Mouse (Mus musculus): Measurements from ENCODE around the gene Fam122a. TPM values are rescaled to one million over a fixed set of nuclear protein-coding genes. Genes with fewer than 3 reads are reported as not detected.

Fam122a gene
- polyA plus RNA-seq, 1 experiment from 2014 or later, result 62.7 TPM

DNA sequence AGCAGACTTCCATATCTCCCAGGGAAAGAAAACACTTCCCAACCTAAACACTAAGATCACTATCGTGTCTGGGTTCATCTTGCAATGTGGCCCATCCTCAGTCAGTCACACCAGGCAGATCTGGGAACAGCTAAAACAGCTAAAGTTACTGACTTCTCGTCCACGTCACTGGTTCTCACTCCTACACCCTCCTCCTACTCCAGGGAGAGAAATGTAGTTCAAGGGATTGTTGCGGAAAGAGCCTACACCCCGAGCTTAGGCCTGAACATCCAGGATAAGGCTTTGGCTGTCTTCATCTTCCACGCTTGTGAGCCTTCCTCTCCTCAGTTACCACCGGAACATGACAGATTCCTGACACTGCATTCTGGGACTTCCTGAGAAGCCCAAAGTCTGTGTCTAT, 34.8 kb upstream of the Fam122a start:
- no peak for ATAC-seq (ENCODE audit: low FRiP score, low read depth)
- Histone ChIP-seq H3K4me1 (peaks cover 13% of the 10 kb centered on the region), H3K9ac (replicated peaks) (no peak overlapping the region), H3K4me2 (replicated peaks) (no peak overlapping the region), H3K27me3 (peaks cover 5% of the 10 kb centered on the region; the same call in 1 of the 2 replicates), H3K9me3 (no peaks in the 10 kb centered on the region), H3K4me3 (no peak overlapping the region), H3K36me3 (no peaks in the 10 kb centered on the region), H3K27ac (replicated peaks) (no peak overlapping the region)
- 88% methylated on average over 7 of the region's 7 CpGs for WGBS

DNA sequence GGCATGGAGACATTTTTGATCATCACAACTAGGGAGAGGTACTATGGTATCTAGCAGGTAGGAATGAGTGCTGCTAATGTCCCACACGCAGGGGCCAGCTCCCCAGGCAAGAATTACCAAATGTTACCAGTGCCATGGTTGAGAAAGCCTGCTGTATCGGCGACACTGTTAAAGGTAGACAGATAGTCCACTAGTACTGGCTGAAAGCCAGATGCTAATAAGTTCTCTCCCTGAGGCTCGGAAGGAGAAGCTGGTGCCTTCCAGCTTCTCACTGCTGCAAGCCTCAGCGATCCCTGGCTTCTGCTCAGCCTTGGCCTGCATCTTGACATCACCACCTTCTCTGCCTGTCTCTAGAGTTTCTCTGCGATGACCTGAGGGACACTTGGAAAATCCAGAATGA, 32.2 kb upstream of the Fam122a start:
- Histone ChIP-seq H3K27me3 (peaks cover 5% of the 10 kb centered on the region; the same call in 1 of the 2 replicates), H3K4me1 (peaks cover 13% of the 10 kb centered on the region), H3K4me3 (no peak overlapping the region), H3K27ac (replicated peaks) (no peak overlapping the region), H3K9ac (replicated peaks) (no peak overlapping the region), H3K36me3 (no peaks in the 10 kb centered on the region), H3K4me2 (replicated peaks) (no peak overlapping the region), H3K9me3 (no peaks in the 10 kb centered on the region)
- no peak for ATAC-seq (ENCODE audit: low FRiP score, low read depth)
- WGBS, result 87% methylated on average over 6 of the region's 6 CpGs

DNA sequence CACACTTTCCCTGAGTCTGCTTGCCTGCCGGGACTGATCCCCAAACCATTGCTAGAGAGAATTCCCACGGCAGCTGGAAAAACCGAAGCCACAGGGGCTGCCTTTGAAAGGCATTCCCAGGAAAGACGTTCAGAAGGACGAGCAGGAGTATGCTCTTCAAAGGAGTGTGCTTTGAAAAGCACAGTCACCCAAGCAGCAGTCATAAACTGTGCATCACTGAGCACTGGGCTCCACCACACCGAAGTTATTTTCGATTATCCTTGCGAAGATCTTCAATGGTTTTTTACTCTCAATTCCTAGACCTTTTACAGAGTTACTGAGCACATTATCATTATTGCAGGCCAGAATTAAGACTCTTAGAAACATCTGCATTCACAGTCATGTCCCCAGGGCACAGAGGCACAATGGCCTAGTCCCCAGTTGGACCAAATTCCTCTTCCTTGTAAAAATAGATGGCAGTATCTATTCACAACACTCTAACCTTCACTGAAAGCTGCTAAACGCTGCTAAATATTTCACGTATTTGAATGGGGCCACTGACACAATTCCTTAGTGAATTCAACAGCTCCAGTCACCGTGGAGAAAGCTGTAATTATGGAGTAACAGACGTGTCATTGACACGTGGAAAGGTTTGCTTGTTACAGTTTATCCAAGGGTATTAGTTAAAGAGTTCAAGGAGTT, 31.1 kb upstream of the Fam122a start:
- Histone ChIP-seq H3K36me3 (no peaks in the 10 kb centered on the region), H3K4me1 (peaks cover 13% of the 10 kb centered on the region), H3K4me2 (replicated peaks) (no peak overlapping the region), H3K9me3 (no peaks in the 10 kb centered on the region), H3K27ac (replicated peaks) (no peak overlapping the region), H3K9ac (replicated peaks) (no peak overlapping the region), H3K4me3 (no peak overlapping the region), H3K27me3 (peaks cover 5% of the 10 kb centered on the region; the same call in 1 of the 2 replicates)
- no peak for ATAC-seq (ENCODE audit: low FRiP score, low read depth)
- 32% methylated on average over 13 of the region's 13 CpGs for WGBS

DNA sequence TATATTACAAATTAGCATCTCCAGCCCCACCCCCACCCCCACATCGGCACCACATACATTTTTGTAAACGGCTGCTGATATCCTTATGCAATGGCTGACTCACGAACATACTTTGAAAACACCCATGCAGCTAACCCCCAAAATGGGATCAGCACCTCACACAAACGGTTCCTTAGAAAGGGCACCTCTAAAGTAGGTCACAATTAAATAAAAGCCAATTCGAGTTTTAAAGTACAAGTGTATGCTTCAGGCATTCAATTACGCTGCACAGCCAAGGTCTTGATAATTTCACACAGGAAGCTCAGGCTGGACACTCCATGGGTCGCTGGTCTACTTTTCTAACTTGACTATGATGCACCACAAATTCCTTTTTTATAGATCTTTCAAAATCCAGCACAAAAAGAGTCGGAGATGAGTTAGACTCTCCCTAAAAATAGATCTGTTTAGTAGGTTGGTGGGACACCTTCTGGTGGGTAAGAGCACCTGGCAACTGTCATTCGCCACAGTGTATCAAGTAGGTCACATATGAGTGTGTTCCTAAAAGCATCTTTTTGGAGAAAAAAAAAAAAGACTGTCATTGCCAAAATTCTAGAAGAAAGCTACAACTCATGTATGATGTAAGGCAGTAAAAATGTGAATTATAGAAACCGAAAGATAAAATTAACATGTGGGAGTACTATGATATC, 25.7 kb upstream of the Fam122a start:
- Histone ChIP-seq H3K27ac (replicated peaks) (no peak overlapping the region), H3K9me3 (no peaks in the 10 kb centered on the region), H3K4me3 (no peak overlapping the region), H3K4me1 (peaks cover 1% of the 10 kb centered on the region), H3K27me3 (no peaks in the 10 kb centered on the region), H3K4me2 (replicated peaks) (no peak overlapping the region), H3K9ac (replicated peaks) (no peak overlapping the region), H3K36me3 (no peaks in the 10 kb centered on the region)
- WGBS, result 90% methylated on average over 10 of the region's 10 CpGs
- ATAC-seq (ENCODE audit: low FRiP score, low read depth), result no peak

DNA sequence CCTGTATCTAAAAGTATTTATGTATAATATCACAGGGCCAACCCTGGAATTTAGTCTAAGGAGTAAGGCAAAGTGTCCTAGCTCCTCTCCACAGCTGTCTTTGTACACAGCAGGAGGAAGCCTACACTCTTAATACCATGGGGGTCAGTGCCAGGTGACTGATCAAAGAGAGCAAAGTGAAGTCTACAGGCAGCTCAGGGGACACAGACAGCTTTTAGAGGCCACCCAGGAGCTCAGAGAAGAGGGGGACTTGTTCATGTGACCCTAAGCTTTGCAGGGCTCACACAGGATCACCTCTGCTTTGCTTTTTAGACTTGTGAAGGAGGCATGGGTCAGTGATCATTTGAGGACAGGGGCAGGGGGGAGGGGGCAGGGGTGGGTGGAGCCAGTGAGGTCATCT, 24.4 kb upstream of the Fam122a start:
- no peak overlapping the region for H3K9ac ChIP-seq (replicated peaks)
- no peak overlapping the region for H3K4me2 ChIP-seq (replicated peaks)
- H3K9me3 ChIP-seq, result no peaks in the 10 kb centered on the region
- ATAC-seq (ENCODE audit: low FRiP score, low read depth), result no peak
- no peaks in the 10 kb centered on the region for H3K36me3 ChIP-seq
- no peaks in the 10 kb centered on the region for H3K4me1 ChIP-seq
- H3K27ac ChIP-seq (replicated peaks), result no peak overlapping the region
- no peaks in the 10 kb centered on the region for H3K27me3 ChIP-seq
- no peak overlapping the region for H3K4me3 ChIP-seq

DNA sequence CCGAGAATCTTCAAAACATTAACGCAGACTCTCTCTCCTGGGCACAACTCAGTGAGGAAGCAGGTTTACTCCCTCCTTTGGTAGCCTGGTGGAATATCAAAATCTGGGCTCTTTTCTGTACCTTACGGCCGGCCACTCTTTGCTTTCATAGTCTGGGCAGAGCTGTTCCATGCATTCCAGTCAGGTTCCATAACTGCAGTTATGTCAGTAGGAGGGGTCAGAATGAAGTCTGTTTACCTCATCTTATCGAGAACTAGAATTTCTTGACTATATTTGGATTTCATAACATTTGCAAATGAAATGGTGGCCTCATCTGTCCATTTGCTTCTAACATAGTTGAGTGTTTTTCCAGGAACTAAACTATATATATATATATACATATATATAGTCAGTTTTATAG, 23.3 kb upstream of the Fam122a start:
- no peaks in the 10 kb centered on the region for H3K27me3 ChIP-seq
- H3K27ac ChIP-seq (replicated peaks), result no peak overlapping the region
- no peaks in the 10 kb centered on the region for H3K36me3 ChIP-seq
- H3K4me1 ChIP-seq, result no peaks in the 10 kb centered on the region
- no peak overlapping the region for H3K4me2 ChIP-seq (replicated peaks)
- no peak for ATAC-seq (ENCODE audit: low FRiP score, low read depth)
- WGBS, result 84% methylated on average over 5 of the region's 5 CpGs
- H3K9me3 ChIP-seq, result no peaks in the 10 kb centered on the region
- no peak overlapping the region for H3K4me3 ChIP-seq
- no peak overlapping the region for H3K9ac ChIP-seq (replicated peaks)

DNA sequence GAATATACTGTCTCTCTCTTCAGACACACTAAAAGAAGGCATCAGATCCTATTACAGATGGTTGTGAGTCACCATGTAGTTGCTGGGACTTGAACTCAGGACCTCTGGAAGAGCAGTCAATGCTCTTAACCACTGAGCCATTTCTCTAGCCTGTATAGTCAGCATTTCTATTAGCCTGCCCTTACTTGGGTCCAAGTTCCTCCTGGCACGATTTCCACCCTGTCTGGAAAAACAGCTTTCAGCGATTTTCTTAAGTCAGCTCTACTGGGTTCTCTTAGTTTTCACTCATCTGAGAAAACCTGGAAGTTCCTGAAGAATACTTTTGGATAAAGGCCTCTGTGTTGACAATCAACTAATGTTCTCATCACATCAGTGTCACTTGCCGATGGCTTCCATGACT, 22.1 kb upstream of the Fam122a start:
- no peaks in the 10 kb centered on the region for H3K9me3 ChIP-seq
- no peaks in the 10 kb centered on the region for H3K4me1 ChIP-seq
- no peak overlapping the region for H3K9ac ChIP-seq (replicated peaks)
- no peak for ATAC-seq (ENCODE audit: low FRiP score, low read depth)
- 77% methylated on average over 3 of the region's 3 CpGs for WGBS
- no peak overlapping the region for H3K4me2 ChIP-seq (replicated peaks)
- no peak overlapping the region for H3K4me3 ChIP-seq
- H3K36me3 ChIP-seq, result no peaks in the 10 kb centered on the region
- no peak overlapping the region for H3K27ac ChIP-seq (replicated peaks)
- no peaks in the 10 kb centered on the region for H3K27me3 ChIP-seq

DNA sequence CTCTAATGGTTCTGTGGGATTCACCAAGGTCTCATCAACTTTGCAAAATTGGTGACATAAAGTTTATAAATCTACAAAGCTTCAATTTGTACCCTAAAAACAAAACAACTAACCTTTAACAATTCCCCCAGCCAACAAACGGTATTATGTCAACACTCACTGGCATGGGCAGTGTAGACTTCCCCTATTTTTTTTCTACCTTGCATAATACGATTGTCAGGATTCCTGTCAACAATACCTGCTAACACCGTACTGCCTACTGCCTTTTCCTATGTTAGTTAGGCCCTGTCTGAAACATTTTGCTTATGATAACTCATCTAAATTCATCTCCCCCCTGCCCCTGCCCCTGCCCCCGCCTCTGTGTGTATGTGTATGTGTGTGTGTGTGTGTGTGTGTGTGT, 16.7 kb upstream of the Fam122a start:
- Histone ChIP-seq H3K27ac (replicated peaks) (no peak overlapping the region), H3K4me3 (no peak overlapping the region), H3K36me3 (no peaks in the 10 kb centered on the region), H3K4me2 (replicated peaks) (no peak overlapping the region), H3K9ac (replicated peaks) (no peak overlapping the region), H3K27me3 (no peaks in the 10 kb centered on the region), H3K9me3 (no peaks in the 10 kb centered on the region), H3K4me1 (no peaks in the 10 kb centered on the region)
- 92% methylated on average over 4 of the region's 4 CpGs for WGBS
- no peak for ATAC-seq (ENCODE audit: low FRiP score, low read depth)

DNA sequence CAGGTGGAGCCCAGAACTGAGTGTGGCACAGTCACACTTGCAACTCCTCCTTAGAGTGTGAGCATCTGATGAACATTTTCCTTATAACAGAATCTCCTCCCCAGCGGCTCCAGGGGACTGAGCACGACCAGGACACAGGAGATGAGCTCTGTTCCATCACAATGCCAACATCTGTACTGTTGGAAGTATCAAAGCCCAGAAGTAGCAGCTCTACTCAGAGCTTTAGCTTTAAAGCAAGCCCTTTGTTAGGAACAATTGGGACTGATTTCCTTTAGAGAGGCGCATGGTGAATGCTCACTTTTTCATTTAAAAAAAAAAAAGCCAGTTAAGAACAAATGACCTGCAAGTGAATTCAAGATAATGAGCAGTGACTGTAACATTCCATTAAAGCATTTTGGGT, 14.7 kb upstream of the Fam122a start:
- no peak overlapping the region for H3K9ac ChIP-seq (replicated peaks)
- no peaks in the 10 kb centered on the region for H3K4me1 ChIP-seq
- no peaks in the 10 kb centered on the region for H3K9me3 ChIP-seq
- H3K4me2 ChIP-seq (replicated peaks), result no peak overlapping the region
- no peak overlapping the region for H3K27ac ChIP-seq (replicated peaks)
- WGBS, result 23% methylated on average over 3 of the region's 3 CpGs
- H3K36me3 ChIP-seq, result no peaks in the 10 kb centered on the region
- no peak for ATAC-seq (ENCODE audit: low FRiP score, low read depth)
- H3K27me3 ChIP-seq, result 0 out of 2 replicates have a peak, but pooled peaks cover 2% of the 10 kb centered on the region
- H3K4me3 ChIP-seq, result no peak overlapping the region

DNA sequence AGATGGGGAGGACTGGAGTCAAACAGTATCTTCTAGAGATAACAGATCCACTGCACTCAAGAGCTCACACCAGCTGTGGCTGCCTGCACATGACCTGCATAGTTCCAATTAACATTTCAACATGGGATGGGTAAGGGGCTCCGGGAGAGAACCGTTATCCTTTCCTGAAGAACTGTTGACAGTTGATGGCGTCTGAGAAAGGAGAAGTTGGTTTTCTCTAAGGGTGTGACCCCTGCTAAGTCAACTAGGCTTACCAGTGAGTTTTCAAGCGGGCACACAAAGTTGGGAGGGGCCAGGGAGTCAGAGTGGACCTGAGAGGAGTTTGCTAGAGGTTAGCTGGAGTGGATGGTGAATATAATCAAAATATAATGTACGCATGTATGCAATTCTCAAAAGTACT, 13.1 kb upstream of the Fam122a start:
- H3K27me3 ChIP-seq, result 0 out of 2 replicates have a peak, but pooled peaks cover 7% of the 10 kb centered on the region
- H3K9me3 ChIP-seq, result no peaks in the 10 kb centered on the region
- no peak overlapping the region for H3K4me3 ChIP-seq
- 68% methylated on average over 5 of the region's 5 CpGs for WGBS
- H3K9ac ChIP-seq (replicated peaks), result no peak overlapping the region
- no peak overlapping the region for H3K27ac ChIP-seq (replicated peaks)
- H3K4me1 ChIP-seq, result peaks cover 2% of the 10 kb centered on the region
- no peaks in the 10 kb centered on the region for H3K36me3 ChIP-seq
- H3K4me2 ChIP-seq (replicated peaks), result no peak overlapping the region
- no peak for ATAC-seq (ENCODE audit: low FRiP score, low read depth)

DNA sequence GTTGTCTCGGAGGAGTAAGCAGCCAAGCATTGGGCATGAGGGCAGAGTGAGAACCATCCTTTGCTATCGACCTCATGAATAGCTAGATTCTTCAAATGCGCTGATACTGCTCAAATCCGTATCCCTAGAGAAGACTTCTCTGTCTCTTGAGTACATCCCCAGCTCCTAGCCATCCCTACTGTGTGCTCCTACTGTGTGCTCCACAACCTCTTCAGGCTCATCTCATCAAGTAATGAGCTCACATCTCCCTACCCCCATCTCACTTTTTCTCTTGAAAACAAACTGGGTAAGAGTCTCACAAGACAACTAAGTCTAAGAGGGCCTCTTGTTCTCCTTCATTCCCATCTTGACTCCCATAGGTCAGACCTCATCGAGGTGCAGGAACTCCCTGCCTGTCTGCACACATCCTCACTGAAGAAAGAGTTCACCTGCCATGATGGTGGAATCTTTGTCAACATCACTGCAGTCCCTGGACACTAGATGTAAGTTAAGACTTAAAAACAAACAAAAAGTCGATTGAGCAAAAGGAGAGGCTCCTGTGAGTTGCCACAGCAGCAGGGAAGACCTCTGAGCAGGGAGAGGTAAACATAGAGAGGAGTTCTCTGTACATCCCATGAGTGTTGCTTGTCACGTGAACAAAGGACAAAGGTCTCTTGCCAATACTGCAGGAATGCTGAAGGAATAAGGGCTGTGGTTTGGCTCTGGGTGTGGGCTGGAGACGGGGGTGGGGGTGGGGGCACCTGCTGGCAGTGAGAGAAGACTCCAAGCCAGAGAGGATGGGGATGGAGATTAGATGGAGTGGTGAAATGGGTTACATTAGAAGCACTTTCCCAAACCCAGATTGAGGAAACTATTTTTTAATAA, 9.5 kb upstream of the Fam122a start:
- ATAC-seq (ENCODE audit: low FRiP score, low read depth), result no peak
- 77% methylated on average over 8 of the region's 8 CpGs for WGBS

DNA sequence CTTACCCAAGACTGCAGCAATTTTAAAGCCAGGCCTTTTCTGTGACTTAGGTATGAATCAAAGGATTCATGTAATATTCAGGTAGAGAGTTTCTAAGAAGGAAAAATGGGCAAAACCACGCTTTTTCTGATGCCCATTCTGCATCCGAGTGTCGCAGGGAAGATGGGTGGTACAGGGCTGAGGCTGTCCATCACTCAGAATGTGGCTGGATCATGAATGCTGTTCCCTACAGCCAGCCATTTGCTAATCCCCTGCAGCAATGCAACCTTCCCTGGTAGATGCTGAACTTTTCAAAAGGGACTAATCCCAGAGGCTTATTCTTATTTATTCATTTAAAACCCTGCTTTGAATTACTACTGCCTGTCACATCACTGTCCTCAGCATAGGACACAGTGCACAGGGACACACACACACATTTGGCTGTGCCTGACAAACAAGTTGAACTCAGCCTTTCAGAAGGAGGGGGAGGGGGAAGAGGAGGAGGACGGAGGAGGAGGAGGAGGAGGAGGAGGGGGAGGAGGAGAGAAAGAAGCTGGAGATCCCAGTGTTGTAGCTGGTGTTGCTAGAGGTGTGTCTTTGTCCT, 7.5 kb upstream of the Fam122a start:
- Histone ChIP-seq H3K4me3 (no peak overlapping the region), H3K4me1 (peaks cover 10% of the 10 kb centered on the region), H3K9ac (replicated peaks) (no peak overlapping the region), H3K27ac (replicated peaks) (peak overlapping the region; percentile 32; the same call in 1 of the 2 replicates), H3K4me2 (replicated peaks) (no peak overlapping the region), H3K27me3 (peaks cover 19% of the 10 kb centered on the region), H3K9me3 (no peaks in the 10 kb centered on the region), H3K36me3 (no peaks in the 10 kb centered on the region)
- WGBS, result 19% methylated on average over 4 of the region's 4 CpGs
- peak; percentile 91 for ATAC-seq (ENCODE audit: low FRiP score, low read depth)

More for the DNA sequence above, 9.5 kb upstream of the Fam122a start:
- peaks cover 13% of the 10 kb centered on the region for H3K27me3 ChIP-seq
- H3K4me3 ChIP-seq, result no peak overlapping the region
- peaks cover 10% of the 10 kb centered on the region for H3K4me1 ChIP-seq
- H3K9me3 ChIP-seq, result no peaks in the 10 kb centered on the region
- H3K9ac ChIP-seq (replicated peaks), result no peak overlapping the region
- no peaks in the 10 kb centered on the region for H3K36me3 ChIP-seq
- no peak overlapping the region for H3K4me2 ChIP-seq (replicated peaks)
- no peak overlapping the region for H3K27ac ChIP-seq (replicated peaks)

Measured in midbrain, embryonic 12.5 days (tissue).